Mouse (Mus musculus) forebrain, embryonic 16.5 days (tissue): Measurements from ENCODE around the gene Usp7. TPM values are rescaled to one million over a fixed set of nuclear protein-coding genes. Genes with fewer than 3 reads are reported as not detected.
A peak's percentile ranks its signal among the peaks of the same experiment; 100 is the strongest.

Experiments used
- ATAC-seq: fragments of 200-750 bp; cut with Nextera tagmentation; 2 replicates; pipeline ENCODE4 v1.8.0; 2017; ENCODE audit warnings: mild to moderate bottlenecking, moderate library complexity
- H3K27ac ChIP-seq: fragments of 300-500 bp; sonication (generic); 2 replicates; pipeline ENCODE4 v1.5.1; 2014; ENCODE audit warnings: low read length, control low read depth
- H3K27me3 ChIP-seq: fragments of 300-500 bp; sonication (generic); replicated peaks from 2 replicates; pipeline ENCODE4 v1.6.1; 2014; ENCODE audit warnings: low read length; ENCODE audit not compliant: control insufficient read depth, insufficient read depth
- H3K36me3 ChIP-seq: fragments of 300-500 bp; sonication (generic); 2 replicates; pipeline ENCODE4 v1.6.1; 2014; ENCODE audit not compliant: control insufficient read depth, insufficient read depth
- H3K4me1 ChIP-seq: fragments of 300-500 bp; sonication (generic); replicated peaks from 2 replicates; pipeline ENCODE4 v1.6.1; 2014; ENCODE audit warnings: low read length; ENCODE audit not compliant: control insufficient read depth, insufficient read depth
- H3K4me2 ChIP-seq: fragments of 300-500 bp; sonication (generic); 2 replicates; pipeline ENCODE4 v1.6.1; 2014; ENCODE audit warnings: mild to moderate bottlenecking, low read length, control low read depth
- H3K4me3 ChIP-seq: fragments of 300-500 bp; sonication (generic); replicated peaks from 2 replicates; pipeline ENCODE4 v1.5.1; 2014; ENCODE audit warnings: mild to moderate bottlenecking, low read length, control low read depth
- H3K9ac ChIP-seq: fragments of 300-500 bp; sonication (generic); replicated peaks from 2 replicates; pipeline ENCODE4 v1.6.1; 2014; ENCODE audit warnings: low read depth, low read length, control low read depth
- H3K9me3 ChIP-seq: fragments of 300-500 bp; sonication (generic); 2 replicates; pipeline ENCODE4 v1.6.1; 2016; ENCODE audit warnings: low read length; ENCODE audit not compliant: control insufficient read depth
- whole genome bisulfite sequencing: fragments of 180-500 bp; shearing (Covaris S2); extraction: QIAGEN DNeasy Blood & Tissue Kit; methylation state at CpG from one replicate; pipeline ENCODE4 v1.1.7; 2014; 5-methylcytosine and 5-hydroxymethylcytosine counted together
- polyA plus RNA-seq: library from polyadenylated mRNA; unstranded; fragments of >200 nt; fragmentation: Nextera tagmentation; extraction: Ambion mirVana; gene quantifications from 2 replicates; pipeline ENCODE4 v1.2.1, GENCODE M21; 2015

Gene Usp7
- 32.4 and 40.2 TPM in 2 replicates for polyA plus RNA-seq

- ATAC-seq: no peak
- Histone ChIP-seq H3K9ac (no peak within 1 kb of the TSS), H3K27me3 (no peaks in the 10 kb centered on the region), H3K4me1 (no peaks in the 10 kb centered on the region), H3K27ac (no peak within 1 kb of the TSS), H3K4me3 (no peak within 1 kb of the TSS), H3K9me3 (no peaks in the 10 kb centered on the region), H3K4me2 (no peak within 1 kb of the TSS), H3K36me3 (no peaks in the 10 kb centered on the region)
- 95% methylated on average over 20 of the region's 20 CpGs for WGBS
Measured at GRCm38 (mm10) chr16:8791949-8792557, at the start of gene Usp7. Gene Usp7, minus strand, starts transcription at chr16:8792308.

DNA sequence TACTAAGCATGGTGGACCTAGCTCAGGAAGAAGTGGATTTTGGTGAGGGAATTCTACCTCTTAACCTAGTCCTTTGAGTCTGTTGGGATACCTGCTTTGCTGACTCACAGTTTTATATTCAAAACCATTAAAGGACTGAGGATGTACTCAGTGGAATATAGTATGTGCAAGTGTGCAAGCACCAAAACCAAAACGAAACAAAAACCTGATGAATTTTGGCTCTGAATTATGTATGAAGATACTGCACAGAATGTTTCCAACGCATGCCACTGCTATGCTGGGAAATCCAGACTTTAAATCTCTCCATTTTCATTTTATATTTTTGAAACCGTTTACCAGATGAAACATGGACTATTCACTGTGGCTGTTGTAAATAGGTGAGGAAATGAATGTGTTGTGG, 48.4 kb upstream of the Usp7 start:
- Histone ChIP-seq H3K27me3 (no peaks in the 10 kb centered on the region), H3K9ac (no peak overlapping the region), H3K36me3 (peaks cover 16% of the 10 kb centered on the region), H3K9me3 (no peaks in the 10 kb centered on the region), H3K27ac (no peak overlapping the region), H3K4me3 (no peak overlapping the region), H3K4me1 (peaks cover 4% of the 10 kb centered on the region), H3K4me2 (no peak overlapping the region)
- 88% methylated on average over 3 of the region's 3 CpGs for WGBS
- no peak for ATAC-seq

- Histone ChIP-seq H3K9ac (no peak overlapping the region), H3K4me1 (peaks cover 11% of the 10 kb centered on the region), H3K36me3 (peaks cover 15% of the 10 kb centered on the region), H3K27me3 (no peaks in the 10 kb centered on the region), H3K4me2 (no peak overlapping the region), H3K9me3 (no peaks in the 10 kb centered on the region), H3K4me3 (no peak overlapping the region), H3K27ac (no peak overlapping the region)
- no peak for ATAC-seq
Measured at GRCm38 (mm10) chr16:8838921-8839320, 46.8 kb upstream of the Usp7 start.

DNA sequence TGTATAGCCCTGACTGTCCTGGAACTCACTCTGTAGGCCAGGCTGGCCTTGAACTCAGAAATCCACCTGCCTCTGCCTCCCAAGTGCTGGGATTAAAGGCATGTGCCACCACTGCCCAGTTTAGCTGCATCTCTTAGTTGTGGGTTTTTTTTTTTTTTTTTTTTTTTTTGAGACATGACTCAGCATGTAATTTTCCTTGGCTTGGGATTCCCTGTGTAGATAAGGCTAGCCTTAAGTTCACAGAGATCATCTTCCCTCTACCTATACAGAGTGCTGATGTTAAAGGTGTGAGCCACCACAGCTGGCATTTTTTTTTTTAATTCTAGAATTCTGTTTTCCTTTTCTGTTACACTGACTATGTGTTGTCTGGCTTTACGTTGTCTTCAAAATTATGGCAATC, 45.5 kb upstream of the Usp7 start:
- Histone ChIP-seq H3K4me1 (peaks cover 22% of the 10 kb centered on the region), H3K9me3 (no peaks in the 10 kb centered on the region), H3K27ac (no peak overlapping the region), H3K9ac (no peak overlapping the region), H3K27me3 (no peaks in the 10 kb centered on the region), H3K36me3 (peaks cover 5% of the 10 kb centered on the region; the same call in 1 of the 2 replicates), H3K4me3 (no peak overlapping the region), H3K4me2 (no peak overlapping the region)
- ATAC-seq: no peak
- WGBS: 77% methylated on average over 1 of the region's 1 CpGs

GRCm38 (mm10) chr16:8836876-8837275, 44.8 kb upstream of the Usp7 start:
- Histone ChIP-seq H3K27ac (no peak overlapping the region), H3K27me3 (no peaks in the 10 kb centered on the region), H3K4me3 (no peak overlapping the region), H3K36me3 (peaks cover 5% of the 10 kb centered on the region; the same call in 1 of the 2 replicates), H3K4me2 (no peak overlapping the region), H3K9me3 (no peaks in the 10 kb centered on the region), H3K4me1 (peaks cover 27% of the 10 kb centered on the region), H3K9ac (no peak overlapping the region)
- ATAC-seq: no peak
- 97% methylated on average over 1 of the region's 1 CpGs for WGBS

DNA sequence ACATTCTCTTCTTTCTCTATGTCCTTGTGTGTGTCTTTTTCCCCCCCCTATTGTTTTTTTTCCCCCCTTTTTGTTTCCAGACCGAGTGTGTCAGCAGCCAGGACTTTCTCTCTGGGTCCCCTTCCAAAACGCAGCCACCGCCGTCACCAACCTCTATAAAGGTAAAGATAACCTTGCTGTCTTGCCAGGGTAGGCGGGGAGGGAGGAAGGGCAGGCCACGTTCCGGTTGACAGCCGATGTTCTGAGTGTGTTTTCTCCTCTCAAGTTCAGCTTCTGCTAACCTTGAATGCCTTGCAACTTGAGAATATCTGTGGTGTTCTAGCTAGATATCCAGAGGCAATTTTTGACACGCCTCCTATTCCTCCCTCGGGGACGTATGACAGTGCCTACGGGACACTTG, 39.1 kb upstream of the Usp7 start:
- Histone ChIP-seq H3K36me3 (no peaks in the 10 kb centered on the region), H3K4me2 (peak overlapping the region; percentile 83), H3K27ac (peak overlapping the region; percentile 97), H3K9ac (peak overlapping the region; percentile 99), H3K27me3 (no peaks in the 10 kb centered on the region), H3K4me1 (peaks cover 34% of the 10 kb centered on the region), H3K4me3 (peak overlapping the region; percentile 99), H3K9me3 (no peaks in the 10 kb centered on the region)
- 2% methylated on average over 12 of the region's 12 CpGs for WGBS
- no peak for ATAC-seq

GRCm38 (mm10) chr16:8830431-8831211, 38.5 kb upstream of the Usp7 start:
- Histone ChIP-seq H3K9me3 (no peaks in the 10 kb centered on the region), H3K27ac (peak overlapping the region; percentile 97), H3K4me2 (peak overlapping the region; percentile 83), H3K27me3 (no peaks in the 10 kb centered on the region), H3K4me1 (peaks cover 33% of the 10 kb centered on the region), H3K9ac (peak overlapping the region; percentile 99), H3K36me3 (no peaks in the 10 kb centered on the region), H3K4me3 (peak overlapping the region; percentile 99)
- ATAC-seq: peak; percentile 9
- under 1% methylated on average over 71 of the region's 74 CpGs for WGBS

DNA sequence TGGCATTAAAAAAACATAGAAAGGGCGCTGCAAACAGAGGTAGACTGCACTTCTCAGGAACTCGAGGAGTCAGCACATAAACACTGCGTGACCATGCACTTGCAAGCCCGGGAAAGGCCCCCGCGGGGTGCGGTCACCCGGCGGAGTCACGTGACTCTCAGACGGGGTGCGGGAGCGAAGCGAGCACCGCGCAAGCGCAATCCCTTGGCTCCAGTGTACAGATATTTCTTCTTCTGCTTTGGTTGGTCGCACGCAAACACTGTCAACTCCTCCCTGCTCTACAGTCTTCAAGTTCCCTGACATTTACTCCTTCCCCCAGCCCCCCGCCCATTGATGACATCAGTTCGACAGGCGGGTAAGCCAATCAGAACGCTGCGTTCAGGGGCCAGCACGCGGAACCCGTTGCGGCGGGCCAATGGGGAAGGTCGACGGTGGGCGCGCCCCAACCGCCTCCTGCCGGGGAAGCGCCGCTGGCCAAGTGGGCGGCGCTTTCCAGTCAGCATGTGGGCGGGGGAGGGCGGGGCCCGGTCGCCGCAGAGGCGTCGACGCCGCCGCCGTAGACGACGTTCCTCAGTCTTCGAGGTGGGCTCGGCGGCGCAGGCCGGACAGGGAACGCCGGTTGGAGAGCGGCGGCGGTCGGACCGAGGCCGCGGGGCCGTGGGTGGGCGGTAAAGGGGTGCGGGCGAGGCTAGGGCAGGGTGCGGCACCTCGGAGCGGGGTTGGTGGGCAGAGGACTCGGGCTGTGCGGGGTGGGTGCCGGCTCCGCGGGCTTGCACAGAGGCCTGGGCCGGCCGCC, 37.7 kb upstream of the Usp7 start, which contains the start of gene 1810013L24Rik:
TSS of gene 1810013L24Rik (plus strand) at position 537 of the 796 bp plus-strand sequence.
- H3K9me3 ChIP-seq: no peaks in the 10 kb centered on the region

More for the DNA sequence above, 37.7 kb upstream of the Usp7 start, which contains the start of gene 1810013L24Rik:
- Histone ChIP-seq H3K4me2 (peak within 1 kb of the TSS; percentile 91), H3K27ac (peak within 1 kb of the TSS; percentile 97), H3K9ac (peak within 1 kb of the TSS; percentile 99), H3K36me3 (no peaks in the 10 kb centered on the region), H3K27me3 (no peaks in the 10 kb centered on the region), H3K4me1 (peaks cover 27% of the 10 kb centered on the region), H3K4me3 (peak within 1 kb of the TSS; percentile 99)
- WGBS: under 1% methylated on average over 72 of the region's 80 CpGs
- ATAC-seq: peak; percentile 96
